Mouse (Mus musculus) B cell, adult (primary cell): Measurements from ENCODE around the gene Cdh15. TPM values are rescaled to one million over a fixed set of nuclear protein-coding genes. Genes with fewer than 3 reads are reported as not detected.

Experiments
- total RNA-seq: library from RNA; stranded (reverse); gene quantifications from 4 replicates; pipeline ENCODE4 v1.2.4, GENCODE M21; 2023; ENCODE audit not compliant: inconsistent age

The Cdh15 gene
- 0.16 TPM in 1 of 4 replicates, not detected in the others for total RNA-seq

DNA sequence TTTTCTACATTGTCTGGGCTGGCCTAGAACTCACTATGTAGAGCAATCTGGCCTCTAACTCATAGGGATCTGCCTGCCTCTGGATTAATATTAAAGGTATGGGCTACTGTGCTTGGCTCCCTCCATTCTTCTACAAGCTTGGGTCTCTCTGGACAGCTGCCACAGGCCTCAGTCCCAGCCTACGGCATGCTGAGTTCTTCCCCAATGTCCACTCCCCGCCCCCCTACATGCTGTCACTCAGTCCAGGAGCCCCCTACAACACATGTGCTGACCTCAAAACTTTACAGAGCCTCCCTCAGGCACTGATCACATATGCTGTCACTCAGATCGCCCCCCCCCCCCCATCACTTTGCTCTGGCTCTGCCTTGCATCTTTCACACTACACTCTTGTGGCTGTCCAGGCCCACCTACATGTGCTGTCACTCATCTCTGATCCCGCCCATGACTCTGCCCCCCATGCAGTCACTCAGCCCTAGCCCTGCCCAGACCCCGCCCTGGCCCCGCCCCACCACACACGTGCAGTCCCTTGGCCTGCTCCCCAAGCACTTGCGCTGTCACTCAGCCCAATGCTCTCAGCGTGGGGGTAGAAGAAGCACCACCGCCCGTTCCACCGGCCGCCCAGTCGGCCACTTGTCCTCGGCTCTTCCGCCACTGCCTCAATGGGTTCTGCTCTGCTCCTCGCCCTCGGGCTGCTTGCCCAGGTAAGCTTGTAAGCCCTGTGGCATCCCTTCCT is at the start of gene Cdh15:
Gene Cdh15, plus strand, starts transcription at position 138 of the 733 bp plus-strand sequence.

Other genes with a start within 250 kb of the Cdh15 start
- gene Galns, start 236.5 kb upstream of the Cdh15 start, total RNA-seq = 26.1 to 34.6 TPM (median 27.1 TPM) in 4 replicates
- gene Trappc2l, start 236.3 kb upstream of the Cdh15 start, total RNA-seq = 44.4 to 55.6 TPM (median 52.9 TPM) in 4 replicates
- gene Pabpn1l, start 225.2 kb upstream of the Cdh15 start, total RNA-seq = 0.48 TPM in 1 of 4 replicates, not detected in the others
- 58.9 to 63.9 TPM (median 60.8 TPM) in 4 replicates for gene Cbfa2t3, start 148.9 kb upstream of the Cdh15 start, total RNA-seq
- 16.6 to 19.5 TPM (median 18.2 TPM) in 4 replicates for gene Acsf3, start 72.5 kb upstream of the Cdh15 start, total RNA-seq
- gene Ankrd11, start 194.3 kb downstream of the Cdh15 start, total RNA-seq = 237 to 258 TPM (median 251 TPM) in 4 replicates
- 66.4 to 77.6 TPM (median 72.2 TPM) in 4 replicates for gene Spg7, start 215.0 kb downstream of the Cdh15 start, total RNA-seq